Comparison of ENCODE assay signal across 8 mouse cellular contexts in the genomic region with DNA sequence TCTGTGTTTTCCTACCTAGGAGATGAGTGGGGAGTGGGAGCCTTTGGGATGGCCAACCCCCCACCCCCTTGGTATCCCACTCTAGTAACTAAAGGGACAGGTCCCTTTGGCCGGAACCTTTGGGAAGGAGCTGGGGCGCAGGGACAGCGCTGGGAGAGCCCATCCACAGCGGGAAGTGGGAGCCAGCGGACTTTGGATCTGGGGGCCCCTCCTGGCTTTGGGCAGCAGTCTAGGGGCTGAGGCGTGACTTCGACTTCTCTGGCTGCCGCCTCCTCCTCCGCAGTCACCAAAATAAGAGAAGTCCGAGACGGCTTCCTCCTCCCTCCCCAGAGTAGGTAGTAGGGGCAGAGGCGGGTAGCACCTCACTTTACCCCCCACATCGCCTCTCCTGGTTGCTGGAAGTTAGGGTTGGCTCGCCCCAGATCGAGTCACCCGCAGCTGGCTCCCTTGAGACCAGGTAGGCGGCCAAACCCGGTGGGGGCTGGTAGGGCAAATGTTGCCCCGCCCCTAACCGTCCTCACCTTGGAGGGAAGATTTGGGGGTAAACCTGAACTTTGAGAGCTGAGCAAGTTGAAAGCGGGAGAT. TPM values are rescaled to one million over a fixed set of nuclear protein-coding genes. Genes with fewer than 3 reads are reported as not detected.
DNase-seq lines count a peak whose midpoint lies in the region; ATAC-seq and TF ChIP-seq lines count a peak whose summit lies in the region.

A gene (plus strand): TSS at position 282 of the 585 bp plus-strand sequence.

- WGBS in embryonic facial prominence, embryonic 10.5 days, result 5% methylated on average over 21 of the region's 21 CpGs
- WGBS in intestine, embryonic 14.5 days, result 14% methylated on average over 21 of the region's 21 CpGs

- no peak for TF ChIP-seq EP300 in ES-Bruce4 (IDR thresholded peaks at IDR 0.05; ENCODE audit: insufficient read depth, low read depth, low read length)

- no peaks in the 10 kb centered on the region for H3K36me3 ChIP-seq in ES-Bruce4 (ENCODE audit: control insufficient read depth, insufficient read depth, low read length, poor library complexity, severe bottlenecking)
- H3K36me3 ChIP-seq in embryonic facial prominence, embryonic 10.5 days (replicated peaks), result no peaks in the 10 kb centered on the region
- H3K36me3 ChIP-seq in intestine, embryonic 14.5 days (ENCODE audit: control insufficient read depth, insufficient read depth, low read length), result no peaks in the 10 kb centered on the region
- no peaks in the 10 kb centered on the region for H3K36me3 ChIP-seq in splenic B cell, adult 2 months (ENCODE audit: control insufficient read depth, insufficient read depth, low read length, poor library complexity, severe bottlenecking)

- peak within 1 kb of the TSS; percentile 33 for H3K4me2 ChIP-seq in intestine, embryonic 14.5 days (ENCODE audit: low read length)

- TF ChIP-seq CTCF in ES-Bruce4 (IDR thresholded peaks at IDR 0.05; ENCODE audit: low read depth, low read length), result no peak

- H3K4me3 ChIP-seq in ES-Bruce4 (ENCODE audit: low read depth, low read length), result peak within 1 kb of the TSS; percentile 57
- peak within 1 kb of the TSS; percentile 53 for H3K4me3 ChIP-seq in embryonic facial prominence, embryonic 10.5 days
- 0 out of 2 replicates have a peak within 1 kb of the TSS, but pooled peaks have one; percentile 15 for H3K4me3 ChIP-seq in intestine, embryonic 14.5 days (ENCODE audit: low read depth, low read length)

- H3K27me3 ChIP-seq in ES-Bruce4 (ENCODE audit: control insufficient read depth, insufficient read depth, low read length, poor library complexity, severe bottlenecking), result no peaks in the 10 kb centered on the region
- H3K27me3 ChIP-seq in embryonic facial prominence, embryonic 10.5 days (replicated peaks; ENCODE audit: low read depth, poor library complexity, severe bottlenecking), result peaks cover 68% of the 10 kb centered on the region
- peaks cover 29% of the 10 kb centered on the region for H3K27me3 ChIP-seq in intestine, embryonic 14.5 days (replicated peaks; ENCODE audit: control insufficient read depth, insufficient read depth, low read length)
- H3K27me3 ChIP-seq in splenic B cell, adult 2 months (ENCODE audit: control insufficient read depth, insufficient read depth, low read length, poor library complexity, severe bottlenecking), result no peaks in the 10 kb centered on the region

- peak; percentile 47 for ATAC-seq in intestine, embryonic 14.5 days (replicated peaks; ENCODE audit: low FRiP score, low TSS enrichment, low read depth)

- peaks cover 26% of the 10 kb centered on the region for H3K4me1 ChIP-seq in ES-Bruce4 (ENCODE audit: control insufficient read depth, insufficient read depth, low read length)
- H3K4me1 ChIP-seq in embryonic facial prominence, embryonic 10.5 days, result peaks cover 43% of the 10 kb centered on the region
- H3K4me1 ChIP-seq in intestine, embryonic 14.5 days (replicated peaks; ENCODE audit: control insufficient read depth, insufficient read depth, low read length), result peaks cover 21% of the 10 kb centered on the region

- peak within 1 kb of the TSS; percentile 20 for H3K9ac ChIP-seq in ES-Bruce4 (ENCODE audit: low read depth, poor library complexity, severe bottlenecking)
- no peak within 1 kb of the TSS for H3K9ac ChIP-seq in intestine, embryonic 14.5 days (ENCODE audit: low read length)

- no peaks in the 10 kb centered on the region for H3K9me3 ChIP-seq in ES-Bruce4 (replicated peaks; ENCODE audit: control insufficient read depth, insufficient read depth, low read length, poor library complexity, severe bottlenecking)
- H3K9me3 ChIP-seq in embryonic facial prominence, embryonic 10.5 days, result no peaks in the 10 kb centered on the region
- H3K9me3 ChIP-seq in intestine, embryonic 14.5 days (ENCODE audit: control insufficient read depth, low read length), result no peaks in the 10 kb centered on the region

- peak within 1 kb of the TSS; percentile 49 for H3K27ac ChIP-seq in ES-Bruce4 (ENCODE audit: insufficient read depth, low read length)
- H3K27ac ChIP-seq in embryonic facial prominence, embryonic 10.5 days (replicated peaks), result peak within 1 kb of the TSS; percentile 78
- no peak within 1 kb of the TSS for H3K27ac ChIP-seq in intestine, embryonic 14.5 days (ENCODE audit: low read depth)

- no peak for TF ChIP-seq POLR2A in ES-Bruce4 (IDR thresholded peaks at IDR 0.05; ENCODE audit: insufficient read depth, low read length)

- DNase-seq in embryonic facial prominence, embryonic 10.5 days (ENCODE audit: low spot score), result peak; percentile 27
- no peak for DNase-seq in intestine, embryonic 14.5 days (ENCODE audit: low spot score)
- DNase-seq in lung, postnatal 36 days, result peak; percentile 43
- peak; percentile 74 for DNase-seq in splenic B cell, adult 2 months (ENCODE audit: low read depth, low spot score)
- no peak for DNase-seq in ovary, postnatal 14 days (ENCODE audit: low spot score)
- no peak for DNase-seq in cerebellum, adult 11 months
- no peak for DNase-seq in right cerebral cortex, postnatal 10 days (ENCODE audit: low spot score in 2 of 2)

RNA-seq across cellular contexts. Expression of the gene that starts here (rescaled TPM):
- 0.70 and 1.9 TPM in 2 replicates for polyA plus RNA-seq in ES-Bruce4 (2011; ENCODE audit: insufficient read depth, insufficient read length, low read depth, missing spikeins)
- polyA plus RNA-seq in embryonic facial prominence, embryonic 10.5 days (2016; fragmentation: Nextera tagmentation; extraction: Ambion mirVana), result 0.16 and 0.21 TPM in 2 replicates
- polyA plus RNA-seq in intestine, embryonic 14.5 days (2014; fragmentation: Nextera tagmentation; extraction: Ambion mirVana), result 0.62 and 0.99 TPM in 2 replicates

Comparison
In these comparisons a context has a peak if more than half of its experiments do, and no peak if none do; other contexts are left out.
1. Peak in DNase-seq, H3K4me3 ChIP-seq and H3K27ac ChIP-seq in embryonic facial prominence, embryonic 10.5 days; RNA of the gene not detected or under 1 TPM.
2. Peak in ATAC-seq, H3K4me3 ChIP-seq and H3K4me2 ChIP-seq in intestine, embryonic 14.5 days; RNA of the gene not detected or under 1 TPM.
3. DNase-seq: peak in lung, postnatal 36 days (single experiment) and splenic B cell, adult 2 months (single experiment); none in intestine, embryonic 14.5 days (single experiment), ovary, postnatal 14 days (single experiment), cerebellum, adult 11 months (single experiment) and right cerebral cortex, postnatal 10 days (0 of 2).
4. Peak in every context shown above with its lines, with median percentiles within 50 percentile points of each other: H3K4me3 ChIP-seq.